Mouse (Mus musculus): ENCODE results near the gene Arhgap6. TPM values are rescaled to one million over a fixed set of nuclear protein-coding genes. Genes with fewer than 3 reads are reported as not detected.

Arhgap6 gene
- polyA plus RNA-seq, 1 experiment from 2014 or later: 11.1 TPM

GRCm38 (mm10) chrX:169036403-169037296 lies 241.8 kb downstream of the Arhgap6 start:
- Histone ChIP-seq H3K4me2 (replicated peaks; ENCODE audit: low read depth, low read length) (peak overlapping the region; percentile 55), H3K9ac (replicated peaks; ENCODE audit: low read depth) (no peak overlapping the region; the same call in 1 of the 2 replicates), H3K4me3 (ENCODE audit: low read depth, low read length) (peak overlapping the region; percentile 41), H3K36me3 (ENCODE audit: insufficient read depth, low read length) (no peaks in the 10 kb centered on the region), H3K4me1 (ENCODE audit: insufficient read depth, low read depth, low read length) (no peaks in the 10 kb centered on the region), H3K27me3 (replicated peaks; ENCODE audit: insufficient read depth, low read length) (no peaks in the 10 kb centered on the region), H3K27ac (ENCODE audit: low read length) (peak overlapping the region; percentile 60), H3K9me3 (ENCODE audit: low read length) (no peaks in the 10 kb centered on the region)
- peak; percentile 89 for DNase-seq (ENCODE audit: low spot score)
- ATAC-seq: peak; percentile 98
- no peak for TF ChIP-seq EP300 (IDR thresholded peaks at IDR 0.05)
- TF ChIP-seq CTCF (IDR thresholded peaks at IDR 0.05): peak; percentile 66
- WGBS: 19% methylated on average over 31 of the region's 32 CpGs

GRCm38 (mm10) chrX:169037401-169037800 lies 242.5 kb downstream of the Arhgap6 start:
- H3K4me2 ChIP-seq (replicated peaks; ENCODE audit: low read depth, low read length): peak overlapping the region; percentile 55
- no peaks in the 10 kb centered on the region for H3K9me3 ChIP-seq (ENCODE audit: low read length)
- H3K27me3 ChIP-seq (replicated peaks; ENCODE audit: insufficient read depth, low read length): no peaks in the 10 kb centered on the region
- peak overlapping the region; percentile 41; the same call in 1 of the 2 replicates for H3K4me3 ChIP-seq (ENCODE audit: low read depth, low read length)
- H3K4me1 ChIP-seq (ENCODE audit: insufficient read depth, low read depth, low read length): no peaks in the 10 kb centered on the region
- DNase-seq (ENCODE audit: low spot score) (no peak), ATAC-seq (no peak)
- TF ChIP-seq EP300 (IDR thresholded peaks at IDR 0.05) (no peak), CTCF (IDR thresholded peaks at IDR 0.05) (no peak)
- no peaks in the 10 kb centered on the region for H3K36me3 ChIP-seq (ENCODE audit: insufficient read depth, low read length)
- H3K9ac ChIP-seq (replicated peaks; ENCODE audit: low read depth): no peak overlapping the region
- 32% methylated on average over 4 of the region's 4 CpGs for WGBS
- H3K27ac ChIP-seq (ENCODE audit: low read length): peak overlapping the region; percentile 32; the same call in 1 of the 2 replicates

- DNase-seq (ENCODE audit: low spot score) (no peak), ATAC-seq (no peak)
- no peaks in the 10 kb centered on the region for H3K27me3 ChIP-seq (replicated peaks; ENCODE audit: insufficient read depth, low read length)
- no peak for TF ChIP-seq CTCF (IDR thresholded peaks at IDR 0.05)
- no peak for TF ChIP-seq EP300 (IDR thresholded peaks at IDR 0.05)
- H3K9ac ChIP-seq (replicated peaks; ENCODE audit: low read depth): no peak overlapping the region
- no peak overlapping the region for H3K27ac ChIP-seq (ENCODE audit: low read length)
- no peaks in the 10 kb centered on the region for H3K4me1 ChIP-seq (ENCODE audit: insufficient read depth, low read depth, low read length)
- H3K4me2 ChIP-seq (replicated peaks; ENCODE audit: low read depth, low read length): no peak overlapping the region
- 59% methylated on average over 1 of the region's 1 CpGs for WGBS
- H3K4me3 ChIP-seq (ENCODE audit: low read depth, low read length): no peak overlapping the region
- H3K9me3 ChIP-seq (ENCODE audit: low read length): no peaks in the 10 kb centered on the region
- H3K36me3 ChIP-seq (ENCODE audit: insufficient read depth, low read length): no peaks in the 10 kb centered on the region
Measured at GRCm38 (mm10) chrX:169043872-169044271, 249.0 kb downstream of the Arhgap6 start.

- no peaks in the 10 kb centered on the region for H3K9me3 ChIP-seq (ENCODE audit: low read length)
- ATAC-seq (peak; percentile 40; the same call in 1 of the 2 replicates), DNase-seq (ENCODE audit: low spot score) (peak; percentile 9)
- no peaks in the 10 kb centered on the region for H3K27me3 ChIP-seq (replicated peaks; ENCODE audit: insufficient read depth, low read length)
- H3K9ac ChIP-seq (replicated peaks; ENCODE audit: low read depth): no peak overlapping the region
- H3K4me2 ChIP-seq (replicated peaks; ENCODE audit: low read depth, low read length): no peak overlapping the region
- 25% methylated on average over 3 of the region's 3 CpGs for WGBS
- H3K4me1 ChIP-seq (ENCODE audit: insufficient read depth, low read depth, low read length): no peaks in the 10 kb centered on the region
- no peak overlapping the region for H3K4me3 ChIP-seq (ENCODE audit: low read depth, low read length)
- no peak for TF ChIP-seq CTCF (IDR thresholded peaks at IDR 0.05)
- no peak for TF ChIP-seq EP300 (IDR thresholded peaks at IDR 0.05)
- no peaks in the 10 kb centered on the region for H3K36me3 ChIP-seq (ENCODE audit: insufficient read depth, low read length)
- no peak overlapping the region for H3K27ac ChIP-seq (ENCODE audit: low read length)
Measured at GRCm38 (mm10) chrX:169047595-169047994, 252.7 kb downstream of the Arhgap6 start.

GRCm38 (mm10) chrX:169049550-169049949 lies 254.7 kb downstream of the Arhgap6 start:
- no peaks in the 10 kb centered on the region for H3K27me3 ChIP-seq (replicated peaks; ENCODE audit: insufficient read depth, low read length)
- H3K36me3 ChIP-seq (ENCODE audit: insufficient read depth, low read length): no peaks in the 10 kb centered on the region
- H3K9me3 ChIP-seq (ENCODE audit: low read length): no peaks in the 10 kb centered on the region
- H3K9ac ChIP-seq (replicated peaks; ENCODE audit: low read depth): no peak overlapping the region
- ATAC-seq: no peak
- H3K27ac ChIP-seq (ENCODE audit: low read length): no peak overlapping the region
- H3K4me2 ChIP-seq (replicated peaks; ENCODE audit: low read depth, low read length): no peak overlapping the region
- no peaks in the 10 kb centered on the region for H3K4me1 ChIP-seq (ENCODE audit: insufficient read depth, low read depth, low read length)
- TF ChIP-seq EP300 (IDR thresholded peaks at IDR 0.05) (no peak), CTCF (IDR thresholded peaks at IDR 0.05) (peak; percentile 32)
- H3K4me3 ChIP-seq (ENCODE audit: low read depth, low read length): no peak overlapping the region
- no peak for DNase-seq (ENCODE audit: low spot score)

- no peak overlapping the region for H3K4me3 ChIP-seq (ENCODE audit: low read depth, low read length)
- 32% methylated on average over 5 of the region's 5 CpGs for WGBS
- TF ChIP-seq EP300 (IDR thresholded peaks at IDR 0.05): no peak
- TF ChIP-seq CTCF (IDR thresholded peaks at IDR 0.05): no peak
- DNase-seq (ENCODE audit: low spot score): no peak
- no peaks in the 10 kb centered on the region for H3K4me1 ChIP-seq (ENCODE audit: insufficient read depth, low read depth, low read length)
- no peak overlapping the region for H3K9ac ChIP-seq (replicated peaks; ENCODE audit: low read depth)
- H3K9me3 ChIP-seq (ENCODE audit: low read length): no peaks in the 10 kb centered on the region
- no peak overlapping the region for H3K27ac ChIP-seq (ENCODE audit: low read length)
- no peaks in the 10 kb centered on the region for H3K27me3 ChIP-seq (replicated peaks; ENCODE audit: insufficient read depth, low read length)
- H3K36me3 ChIP-seq (ENCODE audit: insufficient read depth, low read length): no peaks in the 10 kb centered on the region
- no peak overlapping the region for H3K4me2 ChIP-seq (replicated peaks; ENCODE audit: low read depth, low read length)
- no peak for ATAC-seq
Measured at GRCm38 (mm10) chrX:169053907-169054476, 259.1 kb downstream of the Arhgap6 start.
